Mouse (Mus musculus) right cerebral cortex, adult 18-20 months (tissue): Measurements from ENCODE around the gene Pex26.

ENCODE experiments used
- DNase-seq: peaks from one replicate; pipeline ENCODE4 v3.0.0; 2022; ENCODE audit warnings: mixed read lengths

The Pex26 gene

DNA sequence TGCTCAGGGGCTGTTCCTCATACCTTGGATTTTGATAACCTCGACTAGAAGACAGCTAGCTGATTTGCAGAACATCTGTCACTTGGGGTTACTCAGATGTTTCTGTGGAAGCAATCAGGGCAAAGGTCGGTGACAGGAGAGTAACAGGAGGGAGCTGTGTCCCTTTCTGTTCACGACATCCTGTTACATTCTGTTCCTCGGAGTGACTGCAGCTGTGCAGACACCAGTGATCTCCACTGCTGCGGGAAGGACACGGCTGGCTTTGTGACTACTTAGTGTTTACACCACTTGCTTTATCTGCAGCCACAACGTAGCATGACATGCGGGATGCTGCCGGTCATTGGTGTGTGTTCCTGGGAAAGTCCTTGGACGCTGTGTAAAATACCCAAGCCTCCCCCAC is 59.7 kb downstream of the Pex26 start:
- DNase-seq = no peak

DNA sequence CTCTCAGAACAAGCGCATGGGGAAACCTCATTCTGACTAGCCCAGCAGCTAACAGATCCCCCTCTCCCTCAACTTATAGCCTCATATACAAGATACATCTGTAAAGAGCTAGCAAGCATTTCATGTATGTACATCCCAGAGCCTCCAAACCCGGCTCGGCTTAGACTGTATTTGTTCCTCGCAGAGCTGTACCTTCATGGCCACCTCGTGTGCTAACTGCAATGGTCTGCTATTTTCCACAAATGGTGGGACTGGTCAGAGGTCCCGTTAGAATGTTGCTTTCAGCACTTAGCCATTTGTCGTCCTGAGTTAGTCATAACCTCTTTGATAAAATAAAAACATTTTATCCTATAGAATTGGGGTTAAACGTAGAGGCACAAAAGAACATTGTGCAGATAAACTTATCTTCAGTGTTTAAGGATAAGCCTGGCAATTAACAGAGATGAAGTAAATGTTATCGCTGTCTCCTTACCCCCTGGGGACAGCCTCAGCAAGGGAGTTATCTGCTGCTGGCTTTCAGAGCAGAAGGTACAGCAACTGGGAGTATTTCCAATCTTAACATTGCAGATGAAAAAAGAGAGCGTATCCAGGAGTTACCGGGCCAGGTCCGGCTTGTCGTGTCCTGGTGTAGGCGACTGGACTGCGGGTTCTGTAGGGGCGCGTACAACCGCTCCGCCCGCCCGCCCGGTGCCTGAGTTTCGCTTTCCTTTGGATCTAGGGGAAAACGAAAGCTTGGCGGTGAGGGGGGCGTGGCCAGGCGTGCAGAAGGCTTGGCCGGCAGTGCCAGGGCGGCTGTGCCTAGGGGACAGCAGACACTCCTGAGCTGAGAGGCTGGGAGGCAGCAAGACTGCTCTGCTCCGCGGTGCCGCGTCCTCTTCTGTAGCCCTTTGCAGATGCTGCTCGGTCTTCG is 61.9 kb downstream of the Pex26 start, which contains the start of gene Usp18:
Gene Usp18 (plus strand): TSS at position 780 of the 910 bp plus-strand sequence.
- DNase-seq = peak; percentile 72

DNA sequence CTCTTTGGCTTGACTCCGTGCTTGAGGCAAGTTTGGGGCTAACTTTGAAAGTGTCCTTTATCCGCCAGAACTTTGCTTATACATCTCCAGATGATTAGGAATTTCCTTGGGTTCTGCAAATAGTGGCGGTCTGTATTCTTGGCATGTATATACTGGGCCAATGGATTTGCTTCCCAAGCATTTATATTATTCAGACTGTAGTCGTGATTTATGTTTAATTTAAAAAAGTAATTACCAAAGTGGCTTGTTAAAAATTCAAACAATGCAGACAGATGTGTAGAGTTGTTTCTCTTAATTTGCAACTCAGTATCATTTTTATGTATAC is 62.5 kb downstream of the Pex26 start:
- no peak for DNase-seq
